Mouse (Mus musculus) testis, adult 2 months (tissue): ENCODE measurements at regions not wholly inside any gene's neighbourhood (a gene's known extent, or its start where the extent isn't known, plus 50 kb on each side); places are given as distances from the start of the nearest gene placed in this dataset.
A peak's percentile ranks its signal among the peaks of the same experiment; 100 is the strongest.

Experiments
- CTCF ChIP-seq: fragments of 200-500 bp; IDR thresholded peaks from 2 replicates; pipeline ENCODE4 v1.5.1; 2012; ENCODE audit warnings: low read depth, mild to moderate bottlenecking, inconsistent platforms, low read length, moderate library complexity; ENCODE audit not compliant: control insufficient read depth, insufficient read depth, insufficient replicate concordance
- POLR2A ChIP-seq: fragments of 200-500 bp; IDR thresholded peaks from 2 replicates; pipeline ENCODE4 v1.6.1; 2012; ENCODE audit warnings: low read depth, mild to moderate bottlenecking, inconsistent platforms, low read length, moderate library complexity; ENCODE audit not compliant: control insufficient read depth

GRCm38 (mm10) chr13:83724995-83725394, 221.2 kb downstream of the Mef2c start:
- TF ChIP-seq POLR2A (no peak), CTCF (peak; percentile 82; the same call in 1 of the 2 replicates)
